Mouse (Mus musculus) adrenal gland (tissue): ENCODE results near the gene Kif3b.

Experiments used
- intact Hi-C: fragments of 180-260 bp; cut with DNase I; formaldehyde crosslinking; loops from one replicate; pipeline ENCODE4 v1.15.1; 2025

The Kif3b gene

DNA sequence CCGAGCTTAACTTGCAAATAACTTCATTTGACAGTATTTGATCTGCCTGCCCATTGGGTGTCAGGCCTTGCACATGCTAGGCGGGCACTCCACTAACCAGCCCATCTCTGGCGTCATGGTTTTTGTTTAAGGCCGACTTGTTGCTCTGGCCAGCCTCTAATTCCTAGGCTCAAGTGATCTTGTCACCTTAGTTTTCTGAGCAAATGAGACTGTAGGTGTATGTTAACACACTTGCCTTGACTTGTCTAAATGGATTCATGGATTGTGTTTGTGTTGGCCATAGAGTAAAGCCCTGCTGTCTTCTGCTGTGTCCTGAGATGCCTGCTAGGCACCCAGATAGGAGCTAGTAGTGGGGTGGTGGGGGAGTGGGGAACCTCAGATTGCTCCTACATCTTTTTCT lies 4.0 kb downstream of the Kif3b start:
- intact Hi-C loops: no loop called here

DNA sequence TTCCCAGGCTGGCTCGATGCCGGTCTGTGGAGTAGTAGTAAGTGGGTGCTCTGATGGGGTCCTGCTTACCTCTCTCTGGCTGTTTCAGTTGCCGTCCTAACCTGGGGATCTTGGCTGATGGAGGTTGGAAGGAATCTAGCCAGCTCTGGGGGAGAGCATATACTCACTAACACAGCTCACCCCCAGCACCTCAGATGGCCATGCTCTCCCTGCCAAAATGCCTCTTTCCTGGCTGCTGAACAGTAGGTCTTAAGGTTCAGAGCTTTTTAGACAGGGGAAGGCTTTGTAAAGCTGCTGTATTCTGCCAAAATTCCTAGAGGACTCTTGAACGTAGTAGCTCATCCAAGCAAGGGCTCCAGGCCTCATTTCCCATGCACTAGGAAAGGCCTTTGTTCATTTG lies 6.6 kb downstream of the Kif3b start:
- intact Hi-C loops: no loop called here

DNA sequence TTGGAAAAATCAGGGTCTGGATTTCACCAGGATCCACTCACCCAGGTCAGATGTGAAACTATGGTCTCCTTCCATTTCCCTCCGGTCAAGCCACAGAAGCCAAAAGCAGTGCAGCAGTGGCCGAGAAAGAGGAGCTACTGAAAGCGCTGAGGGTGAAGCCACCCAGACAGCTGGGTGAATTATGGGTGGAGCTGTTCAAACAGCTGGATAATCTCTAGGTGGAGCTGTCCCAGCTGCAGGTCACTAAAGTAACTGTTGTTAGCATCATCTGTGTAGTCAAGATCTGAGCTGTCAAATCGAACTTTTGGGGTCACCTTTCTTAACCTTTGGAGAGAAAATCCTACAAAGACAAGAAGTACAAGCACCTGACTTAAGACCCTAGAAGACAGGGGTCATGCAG lies 7.2 kb downstream of the Kif3b start:
- intact Hi-C loops: no loop called here

DNA sequence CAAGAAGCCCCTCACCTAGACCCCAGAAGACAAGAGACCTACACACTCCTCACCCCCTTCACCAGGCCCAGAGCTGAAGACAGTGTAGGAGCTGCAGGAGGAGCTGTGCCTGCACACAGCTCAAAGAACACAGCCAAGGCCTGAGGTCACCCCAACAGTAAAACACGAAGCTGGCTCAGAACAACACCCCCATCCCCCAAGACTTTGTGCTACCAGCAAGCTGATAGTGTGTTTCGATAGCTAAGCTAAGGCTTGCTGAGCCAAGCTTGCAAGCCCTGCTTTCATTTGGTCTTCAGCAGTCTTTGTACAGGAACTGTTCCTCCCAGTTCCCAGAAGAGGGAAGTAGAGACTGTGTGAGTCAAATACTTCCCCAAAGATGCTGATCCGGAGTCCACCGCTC lies 7.7 kb downstream of the Kif3b start:
- intact Hi-C loops: no loop called here

DNA sequence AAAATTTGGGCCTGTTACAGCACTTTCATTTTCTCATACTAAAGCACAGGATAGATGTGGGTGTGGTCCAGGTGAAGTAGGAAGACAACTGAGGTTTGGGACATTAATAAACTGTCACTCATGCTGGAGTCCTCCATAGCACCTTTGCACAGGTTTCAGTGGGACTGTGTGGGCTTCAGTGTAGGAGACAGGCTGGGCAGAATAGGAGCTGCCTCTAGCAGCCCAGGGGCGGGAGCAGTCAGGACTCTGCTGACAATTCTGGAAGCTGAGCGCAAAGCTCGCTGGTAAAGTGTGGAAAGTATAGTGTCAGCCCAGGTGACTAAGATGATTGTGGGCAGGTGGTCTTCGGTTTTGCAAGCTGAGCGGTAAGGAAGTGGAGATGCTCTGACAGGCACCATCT lies 9.9 kb downstream of the Kif3b start:
- intact Hi-C loops: no loop called here

DNA sequence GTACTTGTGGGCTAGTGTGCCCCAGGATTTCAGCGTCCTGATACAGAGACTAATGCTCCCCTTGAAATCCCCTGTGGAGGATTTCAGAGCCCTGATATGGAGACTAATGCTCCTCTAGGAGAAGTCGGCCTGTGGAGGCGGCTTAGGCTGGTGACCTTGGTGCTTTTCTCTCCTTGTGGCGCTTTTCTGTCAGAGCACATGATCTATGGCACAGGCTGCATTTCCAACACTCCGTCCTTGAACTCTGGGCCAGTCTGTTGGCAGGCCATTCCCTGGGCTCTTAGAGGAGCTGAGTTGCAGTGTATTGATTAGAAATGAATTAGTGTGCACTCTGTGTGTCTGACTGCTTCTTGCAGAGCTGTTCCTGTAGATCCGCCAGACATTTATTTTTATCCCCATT lies 14.0 kb downstream of the Kif3b start:
- intact Hi-C loops: no loop called here

DNA sequence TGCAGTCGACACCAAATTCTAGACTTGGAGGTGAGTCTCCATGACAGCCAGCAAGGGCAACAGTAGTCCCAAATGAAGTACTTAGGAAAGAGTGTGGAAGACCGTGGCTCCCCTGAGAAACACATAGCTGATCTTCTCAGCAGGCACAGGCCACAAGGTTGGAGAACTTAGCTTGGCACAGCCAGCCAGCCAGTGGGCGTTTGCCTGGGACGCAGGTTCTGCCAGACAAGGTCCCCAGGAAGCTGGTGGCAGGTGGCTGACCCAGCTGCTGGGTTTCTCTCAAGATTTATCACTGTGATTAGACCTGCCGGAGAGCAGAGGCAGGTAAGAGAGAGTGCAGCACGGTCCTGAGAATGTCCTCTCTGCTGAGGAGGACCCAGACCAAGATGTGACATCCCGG lies 17.4 kb downstream of the Kif3b start:
- intact Hi-C loops: no loop called here

DNA sequence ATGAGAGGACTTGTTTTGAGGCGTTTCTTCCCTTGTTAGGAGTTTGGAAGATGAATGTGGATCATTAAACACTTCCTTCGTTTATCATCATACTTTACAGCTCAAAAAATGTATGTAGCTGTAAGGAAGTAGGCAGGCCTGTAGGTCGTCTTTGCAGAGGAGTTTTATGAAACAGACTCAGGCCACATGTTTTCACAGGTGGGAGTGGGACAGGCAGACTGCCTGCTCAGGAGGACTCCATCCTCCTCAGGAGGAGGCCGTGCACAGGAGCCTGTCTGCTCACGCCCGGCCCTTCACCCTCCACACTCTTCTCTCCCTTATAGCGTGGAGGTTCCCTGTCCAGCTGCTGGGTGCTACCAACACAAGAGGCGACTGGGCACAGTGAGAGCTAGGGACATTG lies 17.9 kb downstream of the Kif3b start:
- intact Hi-C loops: no loop called here

DNA sequence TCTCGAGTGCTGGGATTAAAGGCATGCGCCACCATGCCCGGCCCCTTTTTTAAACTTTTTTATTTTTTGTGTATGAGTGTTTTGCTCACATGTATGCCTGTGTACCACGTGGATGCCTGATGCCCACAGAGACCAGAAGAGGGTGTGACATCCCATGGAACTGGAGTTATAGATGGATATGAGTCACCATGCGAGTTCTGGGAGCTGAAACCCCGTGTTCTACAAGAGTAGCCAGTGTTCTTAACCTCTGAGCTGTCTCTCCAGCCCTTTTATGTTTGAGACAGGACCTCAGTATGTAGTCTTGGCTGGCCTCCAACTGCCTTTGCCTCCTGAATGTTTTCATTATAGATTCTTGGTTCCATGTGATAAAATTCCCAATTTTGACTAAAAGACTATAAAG lies 19.0 kb downstream of the Kif3b start:
- intact Hi-C loops: no loop called here

DNA sequence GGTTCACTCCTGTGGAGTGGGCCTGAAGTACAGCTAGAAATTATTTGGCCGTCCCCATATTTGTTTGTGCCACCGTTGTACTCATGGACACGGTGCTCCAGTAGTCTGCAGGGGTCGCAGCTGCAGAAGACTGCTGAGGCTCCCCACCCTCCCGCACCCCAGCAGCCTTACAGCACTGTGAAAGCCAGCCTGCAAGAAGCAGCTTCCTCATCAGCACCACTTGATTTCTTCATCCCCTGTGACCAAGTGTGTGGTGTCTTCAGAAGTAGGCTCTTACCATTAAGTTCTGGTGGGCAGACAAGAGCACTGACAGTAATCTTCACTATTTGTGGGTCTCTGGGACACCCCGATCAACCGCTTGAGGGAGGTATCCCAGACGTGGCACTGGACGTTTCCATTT lies 21.7 kb downstream of the Kif3b start:
- intact Hi-C loops: no loop called here

DNA sequence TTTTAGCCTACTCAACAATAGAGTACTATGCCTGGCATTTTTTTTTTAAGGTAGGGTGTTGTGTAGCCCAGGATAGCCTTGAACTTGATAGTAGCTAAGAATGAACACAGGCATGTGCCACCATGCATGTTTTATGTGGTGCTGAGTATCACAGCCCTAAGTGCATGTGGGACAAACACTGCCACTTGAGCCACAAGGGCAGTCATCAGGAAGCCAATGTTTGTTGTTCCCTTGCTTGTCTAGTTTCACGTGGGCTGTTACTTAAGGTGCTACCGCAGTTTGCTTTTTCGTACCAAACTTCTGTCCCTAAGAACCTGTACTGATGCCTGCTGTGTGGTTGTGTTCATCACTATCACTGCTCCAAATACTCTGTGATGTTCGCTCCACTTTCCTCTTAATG lies 27.2 kb downstream of the Kif3b start:
- intact Hi-C loops: no loop called here

DNA sequence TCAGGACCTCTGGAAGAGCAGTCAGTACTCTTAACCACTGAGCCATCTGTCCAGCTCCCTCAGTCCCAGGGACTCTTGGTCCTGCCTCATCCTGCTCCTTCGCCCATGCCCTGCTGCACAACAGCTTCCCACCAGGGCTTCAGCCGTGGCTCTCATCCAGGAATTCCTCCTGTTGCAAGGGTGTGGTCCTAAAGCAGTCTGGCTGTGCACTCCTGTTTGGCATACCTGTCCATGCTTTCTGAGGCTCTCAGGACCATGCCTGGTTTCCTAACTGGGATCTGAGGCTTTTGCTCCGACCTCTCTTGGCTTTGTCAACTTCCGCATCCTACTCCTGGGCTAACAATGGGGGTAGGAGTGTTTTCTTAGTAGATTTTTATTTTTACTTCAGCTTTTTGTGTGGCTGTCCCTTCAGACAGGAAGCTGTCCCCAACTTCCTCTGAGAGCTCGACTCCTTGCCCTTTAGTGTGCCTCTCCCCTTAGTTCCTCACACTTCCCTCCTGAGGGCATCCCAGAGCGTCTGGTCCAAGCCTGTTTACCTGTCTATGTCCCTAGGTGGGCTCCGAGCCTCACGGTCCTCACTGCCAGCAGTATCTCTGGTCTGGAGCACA lies 27.9 kb downstream of the Kif3b start:
- intact Hi-C loops: no loop called here

DNA sequence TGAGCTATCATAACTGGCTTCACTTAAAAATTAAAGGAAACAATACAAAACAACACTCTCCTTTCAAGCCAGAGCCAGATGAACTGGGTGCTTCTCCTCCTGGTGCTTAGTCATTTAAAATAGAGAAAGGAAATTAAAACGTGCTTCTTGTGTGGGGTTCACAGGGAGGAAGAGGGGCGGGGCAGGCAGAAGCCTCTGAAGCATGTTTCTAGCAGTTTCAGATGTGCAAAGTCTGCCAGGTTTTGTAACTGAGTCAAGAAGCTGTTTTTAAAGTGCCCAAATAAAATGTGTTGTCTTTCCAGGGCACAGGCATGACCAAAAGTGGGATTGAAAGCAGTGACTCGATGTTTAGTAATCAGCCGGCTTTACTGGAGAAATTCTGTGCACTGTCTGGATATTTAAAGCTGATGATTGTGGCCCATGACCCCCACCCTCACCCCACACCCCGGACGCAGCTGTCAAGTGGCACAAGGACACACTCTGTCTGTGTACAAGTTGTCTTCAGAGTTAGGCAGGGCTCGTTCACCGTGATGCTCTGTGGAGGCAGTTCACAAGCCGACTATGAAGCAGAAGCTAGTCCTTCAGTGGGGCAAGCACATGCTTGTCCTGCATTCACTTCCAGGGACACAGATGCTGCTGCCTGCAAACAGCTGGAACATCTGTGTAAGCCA lies 34.6 kb downstream of the Kif3b start:
- intact Hi-C loops: no loop called here

DNA sequence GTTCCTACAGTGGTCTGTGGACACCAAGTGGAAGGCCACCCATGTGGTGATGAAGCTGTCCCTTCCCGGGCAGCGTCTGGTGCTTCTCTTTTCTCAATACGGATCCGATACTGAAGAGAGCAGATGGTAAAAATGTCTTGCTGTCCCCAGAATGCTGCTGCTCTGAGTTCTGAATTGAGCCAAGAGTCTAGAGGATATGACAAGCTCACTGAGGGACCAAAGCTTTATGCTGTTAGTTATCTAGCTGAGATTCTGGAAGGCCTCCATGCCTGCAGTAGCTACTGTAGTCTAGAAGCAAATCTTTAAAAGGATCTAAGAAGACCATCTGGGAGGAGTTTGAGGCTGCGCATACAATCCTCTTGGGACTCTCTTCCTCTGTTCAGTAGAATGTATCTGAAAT lies 41.1 kb downstream of the Kif3b start:
- intact Hi-C loops: no loop called here

DNA sequence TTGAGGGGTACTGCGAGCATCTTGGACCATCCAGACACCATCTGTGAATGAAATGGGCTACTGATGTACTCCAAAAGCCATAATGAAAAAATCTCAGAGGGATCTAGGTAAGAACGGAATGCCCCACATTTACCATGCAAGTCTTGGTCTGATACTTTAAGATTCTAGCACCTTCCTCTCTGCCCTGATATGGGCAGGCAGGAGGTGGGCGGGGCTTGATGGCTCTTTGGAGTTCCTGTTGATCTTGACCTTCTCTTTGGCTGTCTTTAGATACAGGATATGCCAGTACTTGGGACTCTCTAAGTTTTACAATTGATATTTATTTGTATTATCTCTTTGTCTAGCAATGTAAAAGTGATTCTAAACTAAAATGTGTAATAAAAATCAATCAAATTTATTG lies 41.8 kb downstream of the Kif3b start:
- intact Hi-C loops: no loop called here

DNA sequence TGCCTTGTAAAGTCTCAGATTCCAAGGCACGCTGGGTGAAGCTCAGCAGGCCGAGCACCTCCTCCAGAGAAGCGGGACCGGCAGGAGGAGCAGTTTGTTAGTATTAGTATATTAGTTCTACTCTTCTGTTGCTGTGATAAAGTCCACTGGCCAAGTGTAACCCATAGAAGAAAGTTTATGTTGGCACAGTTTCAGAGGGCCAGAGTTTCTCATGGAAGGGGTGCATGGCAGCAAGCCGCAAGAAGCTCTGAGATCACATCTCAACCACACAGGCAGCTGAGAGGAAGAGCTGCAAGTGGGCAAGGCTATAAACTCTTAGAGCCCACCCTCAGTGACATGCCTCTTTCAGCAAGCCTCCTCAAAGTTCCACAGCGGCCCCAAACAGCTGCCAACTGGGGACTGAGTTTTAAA lies 42.6 kb downstream of the Kif3b start:
- intact Hi-C loops: no loop called here

DNA sequence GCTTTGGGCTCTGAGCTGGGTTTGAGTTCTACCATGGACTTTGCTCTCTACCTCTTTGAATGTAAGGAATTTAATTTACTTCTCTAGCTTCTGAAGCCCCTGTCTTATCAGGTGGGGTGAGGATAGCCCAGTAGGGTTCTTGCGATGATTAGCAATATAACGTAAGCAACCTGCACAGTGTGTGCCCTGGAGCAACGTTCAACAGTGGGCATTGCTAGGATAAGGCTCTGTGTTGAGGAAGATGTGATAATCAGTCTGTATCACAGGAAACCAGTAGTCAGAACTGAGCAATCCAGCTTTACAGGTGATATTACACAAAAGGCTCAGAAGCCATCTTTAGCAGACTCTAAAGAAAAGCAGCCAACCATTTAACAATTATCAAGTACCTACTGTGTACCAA lies 43.1 kb downstream of the Kif3b start:
- intact Hi-C loops: no loop called here

DNA sequence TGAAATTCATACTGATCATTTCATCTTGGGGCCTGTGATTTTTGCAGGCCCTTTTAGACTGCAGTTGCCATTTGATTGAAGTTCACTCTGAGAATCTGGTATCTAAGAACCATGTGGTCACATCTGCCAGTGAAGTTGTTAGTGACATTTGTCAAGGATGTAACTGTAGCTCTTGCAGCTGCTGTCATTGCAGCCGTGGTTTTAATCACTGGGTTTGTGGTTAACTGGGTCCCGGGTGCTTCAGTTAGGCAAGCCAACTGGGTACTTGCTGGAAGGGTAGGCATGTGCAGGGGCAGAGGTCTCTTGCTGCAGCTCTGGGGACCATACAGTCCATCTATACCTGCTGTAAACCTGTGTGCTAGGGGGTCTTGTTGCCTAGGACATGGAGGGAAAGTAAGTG lies 44.9 kb downstream of the Kif3b start:
- intact Hi-C loops: no loop called here

DNA sequence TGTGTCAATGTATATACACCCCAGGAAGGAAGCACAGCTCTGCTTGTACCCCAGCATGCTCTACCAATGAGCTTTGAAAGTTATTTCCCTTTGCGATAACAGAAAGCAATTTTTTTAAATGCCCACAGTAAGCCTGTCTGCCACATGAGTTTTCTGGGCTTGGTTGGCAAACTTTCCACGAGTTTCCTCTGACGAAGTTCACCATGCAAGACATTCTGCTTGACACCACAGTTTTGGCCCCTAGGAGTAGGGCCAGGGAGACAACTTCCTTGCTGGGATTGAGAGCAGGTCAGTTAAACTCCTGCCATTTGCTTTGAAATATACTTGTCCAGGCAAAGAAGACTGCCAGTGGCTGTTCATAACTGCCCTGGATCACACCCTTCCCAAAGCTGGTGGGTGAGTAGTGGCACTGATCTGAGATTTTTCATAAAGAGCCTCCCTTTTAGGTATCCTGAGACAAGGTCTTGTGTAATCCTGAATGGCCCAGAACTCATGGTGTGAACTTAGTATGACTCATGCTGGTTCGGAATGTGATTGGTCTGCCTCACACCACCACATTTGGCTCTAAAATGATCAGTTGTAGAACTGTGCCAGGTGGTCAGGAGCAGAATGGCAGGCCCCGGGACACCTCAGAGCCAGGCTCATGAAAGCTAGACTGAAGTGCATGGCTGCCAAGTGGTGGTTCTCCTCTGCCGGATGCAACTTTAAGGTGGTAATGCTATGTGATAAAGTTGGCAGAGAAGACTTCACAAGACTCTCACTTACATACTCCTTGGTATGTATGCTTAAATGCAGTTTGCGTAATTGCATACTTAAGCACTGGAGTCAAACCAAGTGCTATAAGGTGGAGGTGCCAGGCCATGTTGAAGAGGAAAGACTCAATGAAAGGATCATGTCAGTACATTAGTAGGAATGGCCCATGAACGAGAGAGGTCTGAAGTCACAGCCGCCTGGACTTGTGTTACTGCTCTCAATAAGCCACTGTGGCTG lies 47.4 kb downstream of the Kif3b start:
- intact Hi-C loops: no loop called here

DNA sequence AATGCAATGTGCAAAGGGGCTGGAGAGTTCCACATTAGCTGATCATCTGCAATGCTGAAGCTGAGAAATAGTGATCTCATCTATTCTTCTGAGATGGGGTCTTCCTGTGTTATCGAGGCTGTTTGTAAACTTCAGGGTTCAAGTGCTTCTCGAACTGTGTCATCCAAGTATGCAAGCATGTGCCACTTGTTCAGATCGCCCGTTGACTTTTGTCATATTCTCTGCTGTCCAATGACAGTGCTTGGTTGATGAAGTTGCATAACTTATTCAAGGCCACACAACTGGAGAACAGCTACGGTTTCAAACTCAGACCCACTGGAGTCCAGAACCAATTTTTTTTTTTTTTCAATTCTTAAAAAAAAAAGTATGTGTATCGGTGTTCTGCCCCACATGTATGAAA lies 51.0 kb downstream of the Kif3b start:
- intact Hi-C loops: no loop called here

DNA sequence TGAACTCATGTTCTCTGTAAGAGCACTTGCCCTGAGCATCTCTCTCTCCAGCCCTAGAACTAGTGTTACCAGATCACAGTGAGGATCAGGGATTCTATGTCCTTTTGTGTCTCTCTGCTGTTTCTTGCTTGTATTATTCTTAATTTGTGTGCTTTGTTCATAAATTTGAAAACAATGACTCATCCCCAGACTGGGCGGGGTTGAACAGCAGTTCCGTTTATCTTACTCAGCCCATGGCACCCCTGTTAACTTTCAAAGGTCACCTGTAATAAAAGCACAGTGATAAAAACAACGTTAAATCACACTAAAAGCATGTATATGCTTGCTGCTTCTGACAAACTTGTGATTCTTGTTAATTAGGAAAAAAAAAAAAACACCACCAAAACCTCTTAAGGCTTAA lies 51.4 kb downstream of the Kif3b start:
- intact Hi-C loops: no loop called here

DNA sequence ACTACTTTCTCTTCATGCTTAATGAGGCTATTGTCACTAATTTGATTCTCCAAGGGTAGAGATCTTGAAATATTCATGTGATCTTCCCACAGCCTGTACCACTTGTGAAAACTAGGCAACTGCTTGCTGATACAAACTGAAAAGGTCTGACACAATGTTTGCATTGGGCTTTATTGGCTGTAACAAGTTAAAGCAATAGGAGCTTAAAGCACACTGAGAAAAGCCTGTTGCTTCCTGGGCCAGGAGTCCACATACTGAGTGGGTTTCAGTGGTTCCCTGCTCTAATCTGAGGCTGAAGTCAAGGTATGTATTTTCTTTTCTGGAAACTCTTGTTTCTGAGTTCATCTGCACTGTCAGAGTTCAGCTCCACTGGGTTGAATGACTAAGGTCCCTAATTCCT lies 52.0 kb downstream of the Kif3b start:
- intact Hi-C loops: no loop called here
